Mouse (Mus musculus) cerebellum, adult 2 months (tissue): Measurements from ENCODE around the gene Gm47969. TPM values are rescaled to one million over a fixed set of nuclear protein-coding genes. Genes with fewer than 3 reads are reported as not detected.

Experiments used
- DNase-seq, 2 experiments: peaks; one replicate each; pipeline ENCODE4 v3.0.0; 2021
- H3K27ac ChIP-seq: fragments of 200-500 bp; 2 replicates; pipeline ENCODE4 v1.5.1; 2012; ENCODE audit warnings: low read length, control low read depth, inconsistent platforms; ENCODE audit not compliant: insufficient read depth
- H3K27me3 ChIP-seq: fragments of 200-500 bp; 2 replicates; pipeline ENCODE4 v1.6.1; 2012; ENCODE audit warnings: inconsistent platforms, mild to moderate bottlenecking, low read length, moderate library complexity; ENCODE audit not compliant: control insufficient read depth, insufficient read depth
- H3K4me1 ChIP-seq: fragments of 200-500 bp; 2 replicates; pipeline ENCODE4 v1.6.1; 2011; ENCODE audit warnings: low read length; ENCODE audit not compliant: control insufficient read depth, insufficient read depth
- H3K4me3 ChIP-seq: fragments of 200-500 bp; replicated peaks from 2 replicates; pipeline ENCODE3; 2011; ENCODE audit warnings: mild to moderate bottlenecking, low read depth, low read length, control low read depth; ENCODE audit not compliant: insufficient read depth
- CTCF ChIP-seq: fragments of 200-500 bp; IDR thresholded peaks from 2 replicates; pipeline ENCODE4 v1.5.1; 2011; ENCODE audit warnings: low read depth, mild to moderate bottlenecking, control low read depth, low read length, moderate library complexity, borderline replicate concordance; ENCODE audit not compliant: insufficient read depth
- POLR2A ChIP-seq: fragments of 200-500 bp; IDR thresholded peaks from 2 replicates; pipeline ENCODE4 v1.6.1; 2011; ENCODE audit warnings: low read length, control low read depth, borderline replicate concordance; ENCODE audit not compliant: insufficient read depth
- WGBS: fragments of 180-500 bp; shearing (Covaris S2); methylation state at CpG from one replicate; pipeline ENCODE4 v1.1.7; 2018; 5-methylcytosine and 5-hydroxymethylcytosine counted together
- polyA plus RNA-seq: library from polyadenylated mRNA; depleted of rRNA; stranded (reverse); fragments of >200 nt; gene quantifications from 2 replicates; pipeline ENCODE4 v1.2.3, GENCODE M21; 2012

Gene Gm47969
- polyA plus RNA-seq, 1 experiment = not detected

GRCm38 (mm10) chr1:83060643-83061042 lies 15.9 kb downstream of the Gm47969 start, which contains the start of gene Krtap28-13:
Gene Krtap28-13, plus strand, starts transcription at chr1:83060930.
- Histone ChIP-seq H3K4me3 (no peak within 1 kb of the TSS), H3K27me3 (no peaks in the 10 kb centered on the region), H3K27ac (no peak within 1 kb of the TSS), H3K4me1 (no peaks in the 10 kb centered on the region)
- TF ChIP-seq CTCF (no peak), POLR2A (no peak)
- 93% methylated on average over 4 of the region's 4 CpGs for WGBS
- no peak for DNase-seq

GRCm38 (mm10) chr1:83064851-83065250 lies 20.1 kb downstream of the Gm47969 start:
- Histone ChIP-seq H3K27ac (no peak overlapping the region), H3K4me1 (no peaks in the 10 kb centered on the region; the same call in 1 of the 2 replicates), H3K4me3 (no peak overlapping the region), H3K27me3 (no peaks in the 10 kb centered on the region)
- peak; percentile 12 to 18 for DNase-seq
- TF ChIP-seq CTCF (peak; percentile 22; the same call in 1 of the 2 replicates), POLR2A (no peak)
- 16% methylated on average over 3 of the region's 3 CpGs for WGBS

GRCm38 (mm10) chr1:83066577-83066976 lies 21.8 kb downstream of the Gm47969 start:
- no peak for DNase-seq
- TF ChIP-seq CTCF (no peak), POLR2A (no peak)
- no peaks in the 10 kb centered on the region; the same call in 1 of the 2 replicates for H3K4me1 ChIP-seq
- H3K27ac ChIP-seq = no peak overlapping the region
- H3K27me3 ChIP-seq = no peaks in the 10 kb centered on the region
- whole genome bisulfite sequencing = 93% methylated on average over 4 of the region's 4 CpGs
- no peak overlapping the region for H3K4me3 ChIP-seq

- no peak for DNase-seq
- WGBS = 32% methylated on average over 10 of the region's 10 CpGs
- Histone ChIP-seq H3K27me3 (no peaks in the 10 kb centered on the region), H3K27ac (no peak overlapping the region), H3K4me3 (no peak overlapping the region), H3K4me1 (no peaks in the 10 kb centered on the region; the same call in 1 of the 2 replicates)
- TF ChIP-seq POLR2A (no peak), CTCF (no peak)
Measured at GRCm38 (mm10) chr1:83067205-83067604, 22.5 kb downstream of the Gm47969 start.

DNA sequence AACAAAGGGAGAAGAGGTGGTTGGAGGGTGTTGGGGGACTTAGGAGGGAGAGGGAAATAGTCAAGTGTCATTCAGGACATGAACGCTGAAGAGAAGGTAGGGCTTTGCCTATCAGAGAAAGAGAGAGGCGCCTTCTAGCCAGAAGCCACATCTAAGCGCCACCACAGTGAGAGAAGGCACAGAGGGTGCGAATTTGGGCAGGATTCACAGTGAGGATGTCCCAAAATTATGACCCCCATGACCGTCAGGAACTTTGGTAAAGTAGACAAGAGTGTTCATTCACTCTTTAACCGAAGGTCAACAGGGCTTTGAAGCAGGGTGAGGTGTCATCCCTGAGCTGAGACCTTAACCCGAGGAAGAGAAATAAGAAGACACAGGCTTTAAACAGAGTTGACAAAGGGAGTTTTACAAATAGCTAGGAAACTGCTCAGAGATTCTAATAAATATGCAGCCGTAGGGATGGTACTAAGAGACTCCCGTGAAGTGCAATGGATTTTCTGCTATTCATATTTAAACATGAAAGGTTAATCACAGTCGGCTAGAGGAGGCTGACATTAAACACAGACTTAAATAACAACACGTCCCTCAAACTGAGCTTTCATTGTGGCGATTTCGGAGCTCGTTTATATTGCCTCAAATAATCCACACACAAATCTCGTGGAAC lies 30.9 kb downstream of the Gm47969 start:
- H3K27ac ChIP-seq = no peak overlapping the region
- no peak for DNase-seq
- no peaks in the 10 kb centered on the region for H3K4me1 ChIP-seq
- no peaks in the 10 kb centered on the region for H3K27me3 ChIP-seq
- no peak overlapping the region for H3K4me3 ChIP-seq
- TF ChIP-seq CTCF (no peak), POLR2A (no peak)
- 46% methylated on average over 15 of the region's 15 CpGs for WGBS

GRCm38 (mm10) chr1:83076190-83076917 lies 31.6 kb downstream of the Gm47969 start:
- no peak overlapping the region for H3K4me3 ChIP-seq
- no peaks in the 10 kb centered on the region for H3K4me1 ChIP-seq
- H3K27ac ChIP-seq = no peak overlapping the region
- no peaks in the 10 kb centered on the region for H3K27me3 ChIP-seq
- WGBS = 51% methylated on average over 11 of the region's 11 CpGs
- no peak for TF ChIP-seq POLR2A
- peak; percentile 41; the same call in 1 of the 2 replicates for TF ChIP-seq CTCF
- DNase-seq = no peak

DNA sequence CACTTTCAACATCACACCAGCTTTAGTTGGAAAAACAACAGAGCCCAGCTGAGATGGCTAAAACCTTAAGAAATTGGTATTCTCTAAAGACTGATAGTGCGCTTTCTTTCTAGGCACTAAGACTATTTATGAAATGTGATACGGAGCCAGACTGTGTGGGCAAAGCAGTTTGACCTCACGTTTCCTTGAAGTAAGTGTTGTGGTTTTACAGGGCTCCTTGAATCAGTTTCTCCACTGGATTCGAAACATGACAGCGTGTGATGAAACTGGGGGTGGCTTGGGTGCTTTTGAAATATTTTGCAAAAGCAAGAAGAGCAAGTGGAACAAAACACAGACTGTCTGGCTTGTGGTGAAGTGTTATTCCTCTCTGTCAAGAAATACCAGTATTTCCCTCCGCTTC lies 32.3 kb downstream of the Gm47969 start:
- H3K4me1 ChIP-seq = no peaks in the 10 kb centered on the region
- WGBS = 89% methylated on average over 6 of the region's 6 CpGs
- no peak overlapping the region for H3K4me3 ChIP-seq
- H3K27ac ChIP-seq = no peak overlapping the region
- no peak for DNase-seq
- no peak for TF ChIP-seq POLR2A
- TF ChIP-seq CTCF = no peak
- H3K27me3 ChIP-seq = no peaks in the 10 kb centered on the region

DNA sequence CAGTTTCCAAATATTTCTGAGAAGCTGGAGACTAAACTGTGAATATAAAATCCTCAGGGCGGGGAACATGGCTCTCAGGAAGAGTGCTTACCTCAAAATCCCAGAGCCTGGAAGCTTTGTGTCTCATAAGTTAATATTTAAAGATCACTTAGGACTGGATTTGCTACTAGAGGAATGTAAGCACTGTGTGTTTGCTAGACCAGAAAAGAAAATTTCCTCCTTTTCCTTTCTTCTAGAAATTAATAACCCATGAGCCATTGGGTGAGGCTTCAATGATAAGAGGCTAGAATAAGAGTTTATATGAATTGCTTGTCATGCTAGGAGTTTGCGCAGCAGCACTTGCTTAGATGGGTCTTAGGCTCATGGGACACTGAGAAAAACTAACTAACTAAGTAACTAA lies 40.1 kb downstream of the Gm47969 start:
- no peaks in the 10 kb centered on the region for H3K27me3 ChIP-seq
- H3K27ac ChIP-seq = no peak overlapping the region
- no peak for DNase-seq
- no peak overlapping the region for H3K4me3 ChIP-seq
- WGBS = 89% methylated on average over 2 of the region's 2 CpGs
- H3K4me1 ChIP-seq = no peaks in the 10 kb centered on the region
- no peak for TF ChIP-seq POLR2A
